Mouse (Mus musculus) megakaryocyte progenitor cell, adult 5-6 weeks (primary cell): Measurements from ENCODE around the gene Six6. TPM values are rescaled to one million over a fixed set of nuclear protein-coding genes. Genes with fewer than 3 reads are reported as not detected.

Experiments used
- ATAC-seq: replicated peaks from 2 replicates; pipeline ENCODE4 v1.8.0; 2016; ENCODE audit warnings: mild to moderate bottlenecking, moderate TSS enrichment, inconsistent platforms; ENCODE audit not compliant: poor library complexity
- total RNA-seq, 2 experiments: library from RNA; stranded (forward) in 1 of 2; stranded (reverse) in 1 of 2; fragments of 157-497, 149-512 nt in 1 of 2; fragments of 200-1000 nt in 1 of 2; gene quantifications; 2 replicates each; pipeline versions ENCODE4 v1.2.3 to v1.2.4; 2015 to 2017

The Six6 gene
- total RNA-seq, 2 experiments from 2014 or later, result not detected

DNA sequence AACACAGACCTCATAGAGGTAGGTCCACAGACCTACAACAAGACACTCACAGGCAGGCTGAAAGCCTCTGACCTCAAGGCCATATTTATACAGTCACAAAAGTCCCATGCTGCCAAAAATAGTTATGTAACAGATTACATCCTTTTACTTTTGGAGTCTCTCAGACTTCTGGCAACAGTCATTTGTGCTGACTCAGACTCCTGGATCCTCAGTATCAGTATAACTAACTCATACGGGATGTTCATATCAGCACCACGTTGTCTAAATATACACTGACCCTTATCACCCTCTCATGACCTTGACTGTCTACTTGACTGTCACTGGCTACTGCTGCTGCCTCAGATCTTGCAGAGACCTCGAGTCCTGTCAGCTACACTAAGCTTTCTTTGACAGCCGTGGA, 15.2 kb downstream of the Six6 start:
- ATAC-seq, result no peak

DNA sequence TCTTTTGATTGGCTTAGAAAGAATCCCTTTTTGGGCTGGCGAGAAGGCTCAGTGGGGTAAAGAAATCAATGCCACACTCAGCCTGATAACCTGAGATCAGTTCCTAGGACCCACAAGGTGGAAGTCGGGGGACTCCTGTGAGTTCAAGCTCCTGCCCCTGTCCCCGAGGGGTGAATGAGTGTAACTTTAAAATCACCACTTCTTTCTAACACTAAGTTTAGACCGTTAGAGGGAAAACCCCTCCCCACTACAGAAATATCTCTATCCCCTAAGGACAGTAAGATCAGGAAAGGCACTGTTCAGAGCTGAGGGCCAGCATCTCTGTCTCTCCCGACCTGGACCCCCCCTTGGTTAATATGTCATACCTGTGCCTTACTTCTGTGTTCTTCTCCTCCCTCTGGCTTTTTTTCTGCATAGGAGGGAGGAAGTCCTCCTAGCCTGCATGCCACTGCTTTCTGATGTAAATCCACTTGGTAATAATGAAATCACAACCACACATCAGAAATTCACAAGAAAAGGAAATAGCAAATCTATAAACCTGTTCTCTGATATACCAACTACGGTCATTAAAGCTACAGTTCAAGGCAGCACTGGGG, 18.2 kb downstream of the Six6 start:
- ATAC-seq, result no peak

DNA sequence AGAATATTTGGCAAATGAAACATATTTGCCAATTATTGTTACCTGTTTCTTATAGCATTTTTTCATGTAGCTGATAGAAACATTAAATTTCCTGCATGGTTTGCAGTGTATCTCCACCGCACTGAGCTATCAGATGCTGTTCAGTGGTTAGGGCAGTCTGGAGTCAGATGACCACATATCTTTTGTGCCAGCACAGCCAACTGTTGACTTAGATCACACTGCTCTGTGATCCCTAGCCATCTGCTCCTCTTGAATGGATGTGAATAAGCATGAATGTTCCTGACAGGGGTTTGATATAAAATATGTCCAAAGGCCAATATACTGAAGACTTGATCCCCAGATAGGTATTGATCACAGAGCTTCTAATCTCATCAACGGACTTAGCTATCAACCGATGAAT, 18.8 kb downstream of the Six6 start:
- ATAC-seq, result no peak

DNA sequence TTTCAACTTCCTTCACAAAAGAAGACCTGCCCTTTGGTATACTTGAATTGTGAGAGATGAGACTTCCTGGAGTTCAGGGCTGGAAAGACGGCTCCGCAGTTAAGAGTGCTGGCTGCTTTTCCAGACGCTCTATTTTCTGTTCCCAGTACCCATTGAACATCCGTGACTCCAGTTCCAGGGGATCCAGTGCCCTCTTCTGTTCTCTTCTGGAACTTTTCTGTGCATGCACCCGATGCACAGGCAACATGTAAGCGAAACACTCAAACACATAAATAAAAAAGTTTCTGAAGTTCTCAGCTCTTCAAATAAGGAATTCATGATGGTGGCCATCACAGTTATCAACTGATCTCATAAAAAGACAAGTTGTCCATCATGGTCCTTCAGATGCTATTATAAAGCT, 23.1 kb downstream of the Six6 start:
- no peak for ATAC-seq

DNA sequence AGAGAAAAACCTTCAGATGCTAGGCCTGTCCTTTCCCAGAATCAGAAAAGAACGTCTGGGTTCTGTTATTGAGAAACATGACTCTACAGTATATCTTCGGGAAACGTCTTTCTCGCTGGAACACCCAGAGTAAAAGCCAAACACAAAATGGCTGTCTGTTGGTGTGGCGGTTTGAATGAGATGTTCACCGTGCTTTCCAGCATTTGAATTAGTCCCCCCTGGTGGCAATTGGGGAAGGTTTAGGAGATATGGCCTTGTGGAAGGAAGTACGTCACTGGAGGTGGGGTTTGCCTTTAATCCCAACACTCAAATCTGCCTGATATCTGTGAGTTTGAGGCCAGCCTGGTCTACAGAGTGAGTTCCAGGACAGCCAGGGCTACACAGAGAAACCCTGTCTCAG, 27.8 kb downstream of the Six6 start:
- no peak for ATAC-seq

DNA sequence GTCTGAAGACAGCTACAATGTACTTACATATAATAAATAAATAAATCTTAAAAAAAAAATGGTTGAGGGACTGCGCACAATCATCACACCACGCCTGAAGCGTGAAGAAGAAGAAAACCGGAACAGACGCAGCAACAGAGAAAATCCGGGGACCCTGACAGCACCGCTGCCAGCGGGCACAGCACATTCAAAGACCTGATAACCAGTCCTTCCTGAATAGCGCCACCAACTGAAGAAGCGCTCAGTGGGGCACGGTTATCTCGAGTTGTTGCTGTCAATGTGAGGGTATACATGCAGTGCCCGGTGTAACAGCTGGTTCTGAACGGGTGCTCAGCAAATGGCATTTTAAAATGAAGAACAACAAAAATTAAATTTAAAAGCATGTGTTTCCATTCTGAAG, 30.9 kb downstream of the Six6 start:
- ATAC-seq, result peak; percentile 54; the same call in 1 of the 2 replicates

DNA sequence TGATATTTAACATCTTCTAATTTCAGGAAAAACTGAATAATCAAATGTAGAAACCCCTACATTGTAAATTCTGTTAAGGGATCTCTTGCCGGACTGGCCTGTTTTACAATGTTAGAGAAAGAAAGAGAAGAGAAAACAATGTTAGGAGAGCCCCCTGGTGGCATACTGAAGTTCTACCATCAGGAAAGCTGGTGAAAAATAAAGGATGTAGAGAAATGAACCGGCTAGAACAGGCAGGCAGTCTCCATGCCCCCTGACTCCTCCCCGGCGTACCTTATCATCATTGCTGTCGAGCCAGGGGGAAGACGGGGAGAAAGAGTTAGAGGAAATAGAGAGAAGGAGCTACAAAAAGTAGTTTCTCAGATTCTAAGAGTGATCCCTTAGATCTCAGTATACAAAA, 33.5 kb downstream of the Six6 start:
- peak; percentile 63 for ATAC-seq

DNA sequence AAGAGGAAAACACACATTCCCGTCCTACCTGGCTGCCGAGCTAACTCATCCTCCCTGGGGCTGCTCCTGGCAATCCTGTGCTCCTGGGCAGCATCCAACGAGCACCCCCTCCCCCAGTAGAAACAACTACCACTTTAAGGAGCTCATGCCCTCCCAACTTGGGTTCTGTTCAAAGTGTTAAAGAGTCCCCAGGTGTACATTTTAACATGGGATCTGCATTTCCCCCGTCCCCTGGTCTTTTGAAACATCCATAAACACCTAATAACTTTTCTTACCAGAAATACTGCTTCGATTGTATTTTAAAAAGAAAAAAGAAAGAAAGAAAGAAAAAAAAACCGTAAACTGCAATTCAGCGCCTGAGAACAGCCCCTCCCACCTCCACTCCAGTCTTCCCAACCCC, 36.5 kb downstream of the Six6 start:
- no peak for ATAC-seq

DNA sequence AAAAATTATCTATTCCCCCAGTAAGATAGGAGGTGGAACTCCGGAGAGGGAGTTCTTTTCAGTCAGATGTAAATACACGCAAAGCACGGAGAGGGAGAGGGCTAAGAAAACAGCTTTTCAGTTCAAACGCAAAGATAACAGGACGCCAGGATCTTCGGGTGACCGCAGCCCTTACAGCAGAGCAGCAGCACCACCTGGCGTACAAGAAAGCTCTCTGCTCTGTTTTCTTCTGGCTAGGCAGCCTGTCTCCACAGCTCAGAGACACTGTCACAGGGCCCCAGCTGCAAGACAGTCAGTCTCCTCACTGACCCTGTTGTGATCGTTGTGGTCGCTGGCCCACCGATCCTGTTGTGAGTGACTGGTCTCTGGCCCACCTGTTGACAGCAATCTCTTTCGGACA, 37.0 kb downstream of the Six6 start:
- ATAC-seq, result peak; percentile 97

DNA sequence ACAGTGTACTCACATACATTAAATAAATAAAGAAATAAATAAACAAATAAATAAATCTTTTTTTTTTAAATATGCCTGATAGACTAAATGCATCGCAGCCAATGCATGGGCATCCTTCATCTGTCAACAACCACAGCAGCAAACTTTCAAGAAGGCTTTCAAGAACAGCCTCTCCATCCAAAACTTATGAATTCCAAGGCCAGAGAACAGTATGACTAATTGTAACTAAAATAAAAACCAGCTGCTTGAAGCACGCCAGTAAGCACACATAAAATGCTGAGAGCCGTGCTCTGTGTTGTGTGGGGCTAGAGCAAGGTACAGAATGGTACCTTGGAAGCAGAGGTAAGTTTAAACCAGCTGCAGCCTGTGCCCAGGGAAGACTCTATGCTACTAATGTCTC, 38.2 kb downstream of the Six6 start:
- no peak for ATAC-seq

DNA sequence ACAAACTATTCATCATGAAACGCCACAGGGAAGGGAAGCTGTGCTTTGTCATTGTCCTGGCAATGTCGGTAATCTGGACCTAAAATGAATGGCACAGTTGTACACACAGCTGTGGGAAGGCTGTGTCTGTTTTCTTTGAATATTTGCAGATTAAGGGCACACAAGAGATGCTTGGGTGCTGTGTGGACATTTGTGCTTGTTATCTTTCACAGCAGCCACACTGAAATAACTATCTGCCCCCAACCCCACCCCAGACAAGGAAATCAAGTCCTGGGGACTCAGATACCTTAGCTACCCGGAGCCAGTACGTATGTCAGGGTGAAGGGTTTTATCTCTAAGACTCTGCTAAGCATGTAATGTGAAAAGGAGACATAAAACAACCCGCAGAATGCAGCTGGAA, 39.5 kb downstream of the Six6 start:
- peak; percentile 65 for ATAC-seq

DNA sequence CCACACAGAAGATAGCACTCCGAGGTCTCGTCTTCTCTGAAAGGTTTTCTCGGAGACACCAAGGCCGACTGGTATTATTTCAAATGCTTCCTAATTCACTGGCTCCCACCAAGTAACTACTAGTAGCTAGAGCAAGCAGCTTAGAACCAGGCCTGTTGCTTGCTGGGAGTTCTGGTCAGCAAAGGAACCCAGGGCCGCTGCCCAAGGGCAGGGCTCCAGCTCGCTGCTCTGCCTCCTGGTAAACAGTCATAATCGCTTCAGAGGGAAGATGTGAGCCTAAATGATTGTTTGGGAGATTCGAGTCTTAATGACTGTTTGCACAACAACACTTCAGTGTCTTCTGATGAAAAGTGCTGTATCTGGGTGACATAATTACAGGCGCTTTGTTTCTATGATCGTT, 42.9 kb downstream of the Six6 start:
- no peak for ATAC-seq

DNA sequence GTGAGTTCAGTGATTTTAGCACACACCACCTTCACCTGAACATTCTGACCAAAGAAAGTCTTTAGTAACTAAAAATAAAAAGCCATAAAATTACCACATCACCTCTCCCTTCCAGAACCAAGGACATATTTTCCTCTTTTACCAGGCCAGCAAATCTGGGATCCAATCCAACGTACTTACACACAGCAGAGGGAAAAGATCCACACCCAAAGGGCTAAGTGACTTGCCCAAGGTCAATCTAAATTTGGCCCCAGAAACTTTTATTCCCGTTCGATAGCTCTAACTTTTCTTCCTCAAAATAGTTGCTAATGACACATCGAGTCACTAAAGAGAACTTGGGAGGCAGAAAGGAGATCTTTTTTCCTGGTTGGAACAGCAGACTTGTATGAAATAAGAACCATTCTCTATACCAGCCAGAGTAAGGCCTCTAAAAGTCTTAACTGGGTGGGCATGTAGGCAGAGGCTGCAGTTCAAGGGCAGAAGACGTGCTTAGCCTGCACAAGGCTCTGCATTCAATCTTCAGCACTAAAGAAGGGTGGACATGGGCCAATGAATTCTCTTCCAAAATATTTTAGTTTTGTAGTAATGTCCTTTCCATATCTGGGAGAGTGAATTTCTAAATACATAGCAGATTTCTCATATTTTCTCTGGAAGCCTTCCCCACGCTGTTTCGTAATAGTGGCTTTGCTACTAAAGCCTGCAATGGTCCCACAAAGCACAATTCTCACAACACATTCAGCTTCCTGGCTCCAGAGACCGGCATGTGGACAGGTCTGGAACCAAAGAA, 43.6 kb downstream of the Six6 start:
- no peak for ATAC-seq

Other genes starting within 250 kb of the Six6 start
- gene Ppm1a, start 182.4 kb upstream of the Six6 start, total RNA-seq (2015), result 53.5 and 54.8 TPM in 2 replicates
- 81.4 and 94.7 TPM in 2 replicates for gene Ppm1a, start 182.4 kb upstream of the Six6 start, total RNA-seq (2017)
- 6.3 and 8.3 TPM in 2 replicates for gene 4930447C04Rik, start 882 bp downstream of the Six6 start, total RNA-seq (2015)
- 5.3 and 6.5 TPM in 2 replicates for gene 4930447C04Rik, start 882 bp downstream of the Six6 start, total RNA-seq (2017)
- 0.10 and 0.35 TPM in 2 replicates for gene Six1, start 114.0 kb downstream of the Six6 start, total RNA-seq (2015)
- gene Six1, start 114.0 kb downstream of the Six6 start, total RNA-seq (2017), result 0.25 TPM in 1 of 2 replicates, not detected in the other
- 0.12 TPM in 1 of 2 replicates, not detected in the other for gene Six4, start 173.6 kb downstream of the Six6 start, total RNA-seq (2015)
- gene Six4, start 173.6 kb downstream of the Six6 start, total RNA-seq (2017), result not detected in 2 replicates
- 29.2 and 35.0 TPM in 2 replicates for gene Mnat1, start 183.8 kb downstream of the Six6 start, total RNA-seq (2015)
- 39.6 and 52.3 TPM in 2 replicates for gene Mnat1, start 183.8 kb downstream of the Six6 start, total RNA-seq (2017)